Mouse (Mus musculus): Measurements from ENCODE around the gene Gm1043. TPM values are rescaled to one million over a fixed set of nuclear protein-coding genes. Genes with fewer than 3 reads are reported as not detected.

The Gm1043 gene
- polyA plus RNA-seq, 1 experiment from 2014 or later, result 1.1 TPM

DNA sequence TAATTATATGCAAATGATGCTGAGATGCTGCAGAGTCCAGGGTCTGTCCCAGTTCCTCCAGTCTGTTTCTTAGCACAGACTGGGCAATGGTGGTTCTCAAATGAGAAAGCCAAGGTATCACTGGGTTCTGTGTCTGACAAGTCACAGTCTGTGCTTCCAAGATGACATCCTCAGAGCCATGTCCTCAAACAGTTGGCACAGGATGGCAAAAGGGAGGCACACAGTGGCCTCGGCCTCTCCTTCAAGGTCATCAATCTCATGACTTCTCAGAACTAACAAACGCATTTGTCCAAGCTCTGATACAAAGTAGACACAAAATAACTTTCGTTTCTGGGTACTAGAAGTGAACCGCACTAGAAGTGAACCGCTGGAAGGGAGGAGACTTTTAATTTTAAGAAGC lies 9.8 kb downstream of the Gm1043 start:
- Histone ChIP-seq H3K4me2 (ENCODE audit: low read length) (no peak overlapping the region), H3K9me3 (replicated peaks; ENCODE audit: control insufficient read depth, low read length) (no peaks in the 10 kb centered on the region), H3K36me3 (ENCODE audit: control insufficient read depth, insufficient read depth, low read length) (no peaks in the 10 kb centered on the region), H3K27me3 (replicated peaks; ENCODE audit: control insufficient read depth, insufficient read depth, low read length) (peaks cover 14% of the 10 kb centered on the region; the same call in 1 of the 2 replicates), H3K27ac (ENCODE audit: low read depth, low read length) (no peak overlapping the region), H3K9ac (ENCODE audit: low read length) (no peak overlapping the region), H3K4me3 (ENCODE audit: low read depth, low read length) (no peak overlapping the region), H3K4me1 (ENCODE audit: control insufficient read depth, insufficient read depth, low read length) (peaks cover 6% of the 10 kb centered on the region; the same call in 1 of the 2 replicates)
- 92% methylated on average over 5 of the region's 5 CpGs for WGBS
- ATAC-seq (no peak), DNase-seq (ENCODE audit: low spot score) (no peak)

GRCm38 (mm10) chr5:37097591-37097990 lies 12.4 kb downstream of the Gm1043 start:
- no peak overlapping the region for H3K27ac ChIP-seq (ENCODE audit: low read depth, low read length)
- WGBS, result 75% methylated on average over 6 of the region's 6 CpGs
- DNase-seq (ENCODE audit: low spot score) (no peak), ATAC-seq (no peak)
- 0 out of 2 replicates have a peak, but pooled peaks cover 3% of the 10 kb centered on the region for H3K27me3 ChIP-seq (replicated peaks; ENCODE audit: control insufficient read depth, insufficient read depth, low read length)
- no peaks in the 10 kb centered on the region for H3K9me3 ChIP-seq (replicated peaks; ENCODE audit: control insufficient read depth, low read length)
- H3K4me1 ChIP-seq (ENCODE audit: control insufficient read depth, insufficient read depth, low read length), result no peaks in the 10 kb centered on the region
- H3K4me2 ChIP-seq (ENCODE audit: low read length), result no peak overlapping the region
- H3K4me3 ChIP-seq (ENCODE audit: low read depth, low read length), result no peak overlapping the region
- no peak overlapping the region for H3K9ac ChIP-seq (ENCODE audit: low read length)
- H3K36me3 ChIP-seq (ENCODE audit: control insufficient read depth, insufficient read depth, low read length), result no peaks in the 10 kb centered on the region

- Histone ChIP-seq H3K36me3 (ENCODE audit: control insufficient read depth, insufficient read depth, low read length) (no peaks in the 10 kb centered on the region), H3K9me3 (replicated peaks; ENCODE audit: control insufficient read depth, low read length) (no peaks in the 10 kb centered on the region), H3K27me3 (replicated peaks; ENCODE audit: control insufficient read depth, insufficient read depth, low read length) (no peaks in the 10 kb centered on the region), H3K4me2 (ENCODE audit: low read length) (no peak overlapping the region), H3K4me1 (ENCODE audit: control insufficient read depth, insufficient read depth, low read length) (no peaks in the 10 kb centered on the region), H3K4me3 (ENCODE audit: low read depth, low read length) (no peak overlapping the region), H3K27ac (ENCODE audit: low read depth, low read length) (no peak overlapping the region), H3K9ac (ENCODE audit: low read length) (no peak overlapping the region)
- no peak for DNase-seq (ENCODE audit: low spot score)
- no peak for ATAC-seq
- 72% methylated on average over 5 of the region's 5 CpGs for WGBS
Observed at GRCm38 (mm10) chr5:37100813-37101212, 15.6 kb downstream of the Gm1043 start.

- DNase-seq (ENCODE audit: low spot score), result no peak
- WGBS, result 81% methylated on average over 15 of the region's 15 CpGs
Observed at GRCm38 (mm10) chr5:37101631-37102030, 16.5 kb downstream of the Gm1043 start.

DNA sequence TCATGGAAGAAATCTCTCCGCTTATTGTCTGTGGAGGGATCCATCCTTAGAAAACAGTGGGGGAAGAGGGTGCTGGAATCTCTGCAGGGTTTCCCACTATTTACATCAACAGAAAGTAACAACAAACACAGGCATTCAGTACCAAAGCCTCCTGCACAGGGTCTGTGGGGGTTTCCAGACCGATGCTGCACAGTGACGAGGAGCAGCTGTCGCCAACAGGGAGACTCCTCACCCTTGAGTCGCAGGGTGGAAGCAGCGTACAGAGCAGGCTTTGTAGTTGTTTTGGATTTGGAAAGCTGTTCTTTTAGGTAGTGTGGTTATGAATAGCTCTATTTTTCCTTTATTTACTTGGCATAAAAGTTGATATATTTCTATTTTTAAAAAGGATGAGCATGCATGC lies 16.9 kb downstream of the Gm1043 start:
- H3K27me3 ChIP-seq (replicated peaks; ENCODE audit: control insufficient read depth, insufficient read depth, low read length), result no peaks in the 10 kb centered on the region
- no peak overlapping the region for H3K4me3 ChIP-seq (ENCODE audit: low read depth, low read length)
- H3K4me2 ChIP-seq (ENCODE audit: low read length), result no peak overlapping the region
- H3K27ac ChIP-seq (ENCODE audit: low read depth, low read length), result no peak overlapping the region
- no peak for DNase-seq (ENCODE audit: low spot score)
- no peaks in the 10 kb centered on the region for H3K36me3 ChIP-seq (ENCODE audit: control insufficient read depth, insufficient read depth, low read length)
- no peak for ATAC-seq
- 54% methylated on average over 6 of the region's 6 CpGs for WGBS
- no peaks in the 10 kb centered on the region for H3K9me3 ChIP-seq (replicated peaks; ENCODE audit: control insufficient read depth, low read length)
- H3K4me1 ChIP-seq (ENCODE audit: control insufficient read depth, insufficient read depth, low read length), result no peaks in the 10 kb centered on the region
- no peak overlapping the region for H3K9ac ChIP-seq (ENCODE audit: low read length)

More at GRCm38 (mm10) chr5:37101631-37102030, 16.5 kb downstream of the Gm1043 start:
- Histone ChIP-seq H3K4me1 (ENCODE audit: control insufficient read depth, insufficient read depth, low read length) (no peaks in the 10 kb centered on the region), H3K36me3 (ENCODE audit: control insufficient read depth, insufficient read depth, low read length) (no peaks in the 10 kb centered on the region), H3K27ac (ENCODE audit: low read depth, low read length) (no peak overlapping the region), H3K27me3 (replicated peaks; ENCODE audit: control insufficient read depth, insufficient read depth, low read length) (no peaks in the 10 kb centered on the region), H3K9ac (ENCODE audit: low read length) (no peak overlapping the region), H3K4me2 (ENCODE audit: low read length) (no peak overlapping the region), H3K9me3 (replicated peaks; ENCODE audit: control insufficient read depth, low read length) (no peaks in the 10 kb centered on the region), H3K4me3 (ENCODE audit: low read depth, low read length) (no peak overlapping the region)
- no peak for ATAC-seq

- Histone ChIP-seq H3K36me3 (ENCODE audit: control insufficient read depth, insufficient read depth, low read length) (no peaks in the 10 kb centered on the region), H3K9me3 (replicated peaks; ENCODE audit: control insufficient read depth, low read length) (no peaks in the 10 kb centered on the region), H3K9ac (ENCODE audit: low read length) (no peak overlapping the region), H3K4me2 (ENCODE audit: low read length) (no peak overlapping the region), H3K27ac (ENCODE audit: low read depth, low read length) (peak overlapping the region; percentile 44; the same call in 1 of the 2 replicates), H3K4me3 (ENCODE audit: low read depth, low read length) (no peak overlapping the region), H3K27me3 (replicated peaks; ENCODE audit: control insufficient read depth, insufficient read depth, low read length) (no peaks in the 10 kb centered on the region), H3K4me1 (ENCODE audit: control insufficient read depth, insufficient read depth, low read length) (no peaks in the 10 kb centered on the region)
- ATAC-seq (peak; percentile 64), DNase-seq (ENCODE audit: low spot score) (peak; percentile 62)
- WGBS, result 77% methylated on average over 23 of the region's 23 CpGs
Observed at GRCm38 (mm10) chr5:37105531-37106456, 20.6 kb downstream of the Gm1043 start.

GRCm38 (mm10) chr5:37107111-37107510 lies 21.9 kb downstream of the Gm1043 start:
- no peaks in the 10 kb centered on the region for H3K27me3 ChIP-seq (replicated peaks; ENCODE audit: control insufficient read depth, insufficient read depth, low read length)
- 81% methylated on average over 5 of the region's 5 CpGs for WGBS
- no peak overlapping the region for H3K4me3 ChIP-seq (ENCODE audit: low read depth, low read length)
- H3K36me3 ChIP-seq (ENCODE audit: control insufficient read depth, insufficient read depth, low read length), result no peaks in the 10 kb centered on the region
- H3K4me1 ChIP-seq (ENCODE audit: control insufficient read depth, insufficient read depth, low read length), result no peaks in the 10 kb centered on the region
- ATAC-seq, result no peak
- H3K4me2 ChIP-seq (ENCODE audit: low read length), result no peak overlapping the region
- H3K9me3 ChIP-seq (replicated peaks; ENCODE audit: control insufficient read depth, low read length), result no peaks in the 10 kb centered on the region
- H3K9ac ChIP-seq (ENCODE audit: low read length), result no peak overlapping the region
- no peak for DNase-seq (ENCODE audit: low spot score)
- H3K27ac ChIP-seq (ENCODE audit: low read depth, low read length), result no peak overlapping the region

DNA sequence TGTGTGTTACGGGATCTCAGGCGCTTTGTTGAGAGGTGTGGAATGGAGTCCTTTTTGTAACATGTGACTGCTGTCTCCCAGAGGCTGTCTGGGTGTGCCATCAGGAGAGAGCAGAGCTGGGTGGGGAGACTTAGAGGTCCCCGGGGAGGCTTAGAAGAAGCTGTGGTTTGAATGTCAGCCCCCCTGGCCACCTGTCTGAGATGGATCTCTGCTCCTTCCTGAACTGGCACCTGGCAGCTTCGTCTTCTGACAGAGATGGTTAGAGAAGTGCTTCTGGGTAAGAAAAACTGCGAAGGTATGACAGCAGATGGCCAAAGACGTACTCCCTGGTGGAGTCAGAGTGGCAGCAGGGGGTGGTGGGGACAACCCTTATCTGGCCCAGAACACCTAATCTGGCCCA lies 22.4 kb downstream of the Gm1043 start:
- no peak overlapping the region for H3K4me2 ChIP-seq (ENCODE audit: low read length)
- H3K36me3 ChIP-seq (ENCODE audit: control insufficient read depth, insufficient read depth, low read length), result no peaks in the 10 kb centered on the region
- WGBS, result 83% methylated on average over 6 of the region's 6 CpGs
- H3K4me1 ChIP-seq (ENCODE audit: control insufficient read depth, insufficient read depth, low read length), result no peaks in the 10 kb centered on the region
- no peak overlapping the region for H3K27ac ChIP-seq (ENCODE audit: low read depth, low read length)
- ATAC-seq, result no peak
- H3K4me3 ChIP-seq (ENCODE audit: low read depth, low read length), result no peak overlapping the region
- H3K9ac ChIP-seq (ENCODE audit: low read length), result no peak overlapping the region
- no peaks in the 10 kb centered on the region for H3K27me3 ChIP-seq (replicated peaks; ENCODE audit: control insufficient read depth, insufficient read depth, low read length)
- no peak for DNase-seq (ENCODE audit: low spot score)
- no peaks in the 10 kb centered on the region for H3K9me3 ChIP-seq (replicated peaks; ENCODE audit: control insufficient read depth, low read length)

DNA sequence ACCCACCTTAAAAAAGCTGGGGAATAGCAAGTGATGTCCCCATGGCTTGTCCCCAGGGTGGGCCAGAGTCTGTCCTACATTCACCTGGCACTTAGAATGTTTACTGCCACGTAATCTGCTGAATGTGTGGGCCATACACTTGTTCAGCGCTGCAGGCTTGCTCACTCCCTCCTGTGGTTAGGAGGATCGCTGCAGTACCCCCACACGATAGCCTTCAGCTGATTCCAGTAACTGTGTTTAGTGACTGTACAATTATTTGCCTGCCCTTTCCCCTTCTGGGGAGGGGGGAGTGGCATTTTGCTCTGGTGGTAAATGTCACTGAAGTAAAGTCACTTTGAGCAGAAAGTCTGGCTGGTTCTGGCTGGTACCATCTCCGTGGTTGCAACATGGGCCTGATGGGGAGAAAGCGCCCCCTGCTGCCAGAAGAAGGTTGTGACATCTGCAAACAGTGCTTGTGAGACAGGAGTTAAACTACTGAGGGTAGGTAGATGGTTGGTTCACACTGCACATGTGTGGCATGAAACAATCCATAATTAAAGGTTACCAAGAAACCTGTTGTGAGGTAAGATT lies 24.2 kb downstream of the Gm1043 start:
- Histone ChIP-seq H3K27ac (ENCODE audit: low read depth, low read length) (no peak overlapping the region), H3K36me3 (ENCODE audit: control insufficient read depth, insufficient read depth, low read length) (no peaks in the 10 kb centered on the region), H3K9ac (ENCODE audit: low read length) (no peak overlapping the region), H3K27me3 (replicated peaks; ENCODE audit: control insufficient read depth, insufficient read depth, low read length) (no peaks in the 10 kb centered on the region), H3K4me1 (ENCODE audit: control insufficient read depth, insufficient read depth, low read length) (no peaks in the 10 kb centered on the region), H3K4me3 (ENCODE audit: low read depth, low read length) (no peak overlapping the region), H3K9me3 (replicated peaks; ENCODE audit: control insufficient read depth, low read length) (no peaks in the 10 kb centered on the region), H3K4me2 (ENCODE audit: low read length) (no peak overlapping the region)
- 23% methylated on average over 6 of the region's 6 CpGs for WGBS
- ATAC-seq (peak; percentile 69), DNase-seq (ENCODE audit: low spot score) (peak; percentile 77)
